Mouse (Mus musculus) mammary gland, adult 2 months (tissue): ENCODE data around the gene Stab1. TPM values are rescaled to one million over a fixed set of nuclear protein-coding genes. Genes with fewer than 3 reads are reported as not detected.

ENCODE experiments used
- polyA plus RNA-seq: library from polyadenylated mRNA; depleted of rRNA; stranded (reverse); fragments of >200 nt; gene quantifications from 2 replicates; pipeline ENCODE4 v1.2.3, GENCODE M21; 2012; ENCODE audit warnings: low replicate concordance; rRNA removed

The Stab1 gene
- polyA plus RNA-seq = 134 and 138 TPM in 2 replicates

DNA sequence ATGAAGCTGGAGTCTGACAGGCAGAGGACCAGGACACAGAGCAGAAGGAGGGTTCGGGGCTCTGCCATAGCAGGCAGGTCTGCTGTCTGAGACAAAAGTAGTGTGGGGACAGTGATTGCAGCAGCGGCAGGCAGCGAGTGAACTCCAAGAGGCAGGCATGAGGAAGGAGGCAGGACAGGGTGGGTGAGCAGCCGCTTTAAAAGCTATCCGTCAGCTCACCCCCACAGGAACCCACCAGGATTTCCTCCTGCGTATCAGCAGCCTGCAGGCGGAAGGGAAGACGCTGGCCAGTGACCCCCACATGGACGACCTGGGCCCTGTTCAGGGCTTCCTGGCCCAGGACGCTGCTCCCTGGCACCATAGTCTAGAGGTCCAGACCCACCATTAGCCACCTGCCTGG is at the start of gene Stab1:
Gene Stab1, minus strand, starts transcription at position 217 of the 400 bp plus-strand sequence.

DNA sequence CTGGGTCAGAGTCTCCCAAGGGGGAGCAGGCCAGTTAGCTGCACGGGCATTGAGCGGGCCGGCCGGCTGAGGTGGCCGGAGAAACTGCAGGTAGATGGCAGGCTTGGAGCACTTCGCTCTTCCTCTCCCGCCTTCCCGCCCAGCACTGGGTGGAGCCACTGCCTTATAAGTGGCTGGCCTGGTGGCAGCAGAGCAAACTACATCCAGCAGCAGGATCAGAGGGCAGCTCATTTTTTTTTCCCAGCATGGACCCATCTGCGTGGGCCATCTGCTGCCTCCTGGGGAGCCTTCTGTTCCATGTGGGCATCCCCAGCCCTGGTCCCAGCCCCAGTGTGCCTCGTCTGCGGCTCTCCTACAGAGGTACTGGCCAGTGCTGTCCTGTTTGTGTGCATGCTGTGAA is 49.2 kb upstream of the Stab1 start, which contains the start of gene Sema3g:
Gene Sema3g, plus strand, starts transcription at position 195 of the 400 bp plus-strand sequence.

DNA sequence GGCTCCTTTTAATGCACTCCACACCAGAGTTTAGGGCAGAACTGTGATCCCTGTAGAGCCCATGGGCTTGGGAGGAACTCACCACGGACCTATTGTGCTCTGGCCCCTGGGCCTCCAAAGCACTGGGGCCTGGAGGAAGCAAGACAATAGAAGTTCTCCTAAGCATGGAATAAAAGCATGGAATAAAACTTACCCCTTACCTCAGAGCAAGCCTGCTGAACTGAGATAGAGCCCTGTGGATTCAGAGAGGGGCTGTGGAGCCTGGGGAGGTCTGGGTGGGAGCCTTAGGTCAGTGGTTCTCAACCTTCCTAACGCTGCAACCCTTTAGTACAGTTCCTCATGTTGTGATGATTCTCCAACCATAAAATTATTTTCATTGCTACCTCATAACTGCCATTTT is 48.4 kb upstream of the Stab1 start, which contains the start of gene Nisch:
Gene Nisch, minus strand, starts transcription at position 101 of the 400 bp plus-strand sequence.

DNA sequence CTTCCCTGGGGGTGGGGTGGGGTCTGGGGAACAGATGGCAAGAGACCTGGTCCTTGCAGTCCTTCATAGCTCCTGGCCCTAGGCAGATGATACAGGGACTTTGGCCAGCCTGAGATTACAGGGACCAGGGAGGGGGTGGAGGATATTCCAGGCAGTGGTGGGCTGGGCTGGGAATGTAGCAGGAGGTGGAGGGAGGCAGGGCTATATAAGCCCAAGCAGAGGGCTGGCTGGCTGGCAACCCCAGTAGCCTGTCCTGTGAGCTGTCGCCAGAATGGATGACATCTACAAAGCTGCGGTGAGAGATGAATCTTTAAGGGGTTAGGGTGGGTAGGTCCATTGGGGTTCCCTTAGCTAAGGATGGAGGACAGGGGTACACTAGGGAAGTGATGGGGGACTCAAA is 39.6 kb upstream of the Stab1 start, which contains the start of gene Tnnc1:
Gene Tnnc1, plus strand, starts transcription at position 229 of the 400 bp plus-strand sequence.

DNA sequence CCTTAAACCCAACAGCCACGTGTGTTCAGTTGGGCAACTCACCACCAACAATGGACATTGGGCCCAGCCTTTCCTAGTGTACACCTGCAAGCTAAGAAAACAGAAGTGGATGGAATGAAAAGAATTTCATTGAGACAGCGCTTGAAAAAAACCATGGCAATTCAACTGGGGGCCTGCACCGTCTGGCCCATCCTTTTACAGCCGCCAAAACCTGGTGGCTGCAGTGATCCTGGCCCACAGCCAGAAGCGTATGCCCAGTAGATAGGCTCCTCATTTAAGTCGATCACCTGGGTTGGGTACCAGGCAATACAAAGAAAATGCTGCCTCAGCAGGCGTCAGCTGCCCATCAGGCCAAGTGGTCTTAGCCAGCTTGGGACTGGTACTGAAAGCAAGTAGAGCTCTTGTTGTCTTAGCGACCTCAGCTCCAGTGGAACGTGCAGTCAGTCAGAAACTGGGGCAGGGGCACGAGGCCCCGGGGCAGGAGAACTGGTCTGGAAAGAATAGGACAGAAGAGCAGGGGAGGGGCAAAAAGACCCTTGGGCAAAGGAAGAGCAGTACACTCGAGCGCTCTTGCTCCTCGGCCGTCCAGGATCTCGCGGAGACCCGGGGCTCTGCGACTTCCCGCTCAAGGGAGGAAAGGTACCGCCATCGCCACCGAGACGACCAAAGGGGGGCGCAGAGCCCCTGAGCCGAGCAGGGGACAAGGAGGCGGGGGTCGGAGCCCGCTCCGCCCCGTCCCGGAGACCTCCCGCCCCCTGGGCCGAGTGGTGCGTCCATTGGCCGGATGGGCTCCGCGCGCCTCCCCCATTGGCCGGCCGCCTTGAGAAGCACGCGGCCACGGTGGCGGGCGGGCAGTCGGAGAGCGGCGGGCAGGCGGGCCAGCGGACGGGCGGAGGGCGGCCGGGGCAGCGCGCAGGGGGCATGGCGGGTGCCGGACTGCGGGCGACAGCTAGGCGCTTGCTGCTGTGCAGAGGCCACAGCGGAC is 37.9 kb downstream of the Stab1 start, which contains the start of gene Nt5dc2:
Gene Nt5dc2, plus strand, starts transcription at position 818 of the 985 bp plus-strand sequence.

DNA sequence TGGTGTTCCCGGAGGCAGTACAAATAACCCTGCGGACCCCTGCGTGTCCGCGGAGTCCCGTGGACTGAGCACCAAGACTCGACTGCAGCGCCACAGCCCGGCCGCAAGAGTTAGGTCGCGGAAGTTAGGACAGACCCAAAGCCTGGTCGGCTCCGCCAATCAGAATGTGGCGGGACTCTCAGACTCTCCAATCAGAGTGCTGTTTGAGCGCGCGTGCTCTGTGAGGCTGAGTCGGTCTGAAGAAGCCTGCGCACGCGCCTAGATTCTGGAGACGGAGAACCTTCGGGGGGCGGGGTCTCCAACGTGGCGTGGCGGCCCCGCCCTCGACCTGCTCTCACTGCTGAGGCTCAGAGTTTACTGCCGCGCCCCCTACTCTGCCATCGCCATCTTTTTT is 39.6 kb downstream of the Stab1 start, which contains the start of gene Smim4:
Gene Smim4, minus strand, starts transcription at position 131 of the 394 bp plus-strand sequence.

Other genes with a start within 250 kb of the Stab1 start
- gene Itih3, start 244.9 kb downstream of the Stab1 start, polyA plus RNA-seq = 0.49 and 1.3 TPM in 2 replicates
- 0.07 and 0.51 TPM in 2 replicates for gene Itih1, start 225.4 kb downstream of the Stab1 start, polyA plus RNA-seq
- gene Nek4, start 217.3 kb downstream of the Stab1 start, polyA plus RNA-seq = 3.9 and 4.2 TPM in 2 replicates
- gene Glt8d1, start 167.2 kb downstream of the Stab1 start, polyA plus RNA-seq = 13.0 and 24.7 TPM in 2 replicates
- gene Spcs1, start 167.0 kb downstream of the Stab1 start, polyA plus RNA-seq = 79.5 and 175 TPM in 2 replicates
- 12.5 and 15.2 TPM in 2 replicates for gene Pbrm1, start 149.5 kb downstream of the Stab1 start, polyA plus RNA-seq
- 10.4 and 25.8 TPM in 2 replicates for gene Gnl3, start 149.5 kb downstream of the Stab1 start, polyA plus RNA-seq
- 66.4 and 72.9 TPM in 2 replicates for gene Smim4, start 39.7 kb downstream of the Stab1 start, polyA plus RNA-seq
- gene Nt5dc2, start 37.6 kb downstream of the Stab1 start, polyA plus RNA-seq = 27.5 and 43.4 TPM in 2 replicates
- gene Tnnc1, start 39.7 kb upstream of the Stab1 start, polyA plus RNA-seq = 2.7 TPM in 1 of 2 replicates, not detected in the other
- gene Nisch, start 48.3 kb upstream of the Stab1 start, polyA plus RNA-seq = 380 and 433 TPM in 2 replicates
- gene Sema3g, start 49.2 kb upstream of the Stab1 start, polyA plus RNA-seq = 8.8 and 12.8 TPM in 2 replicates
- 6.6 and 7.8 TPM in 2 replicates for gene Phf7, start 82.7 kb upstream of the Stab1 start, polyA plus RNA-seq
- 49.3 and 56.2 TPM in 2 replicates for gene Bap1, start 82.8 kb upstream of the Stab1 start, polyA plus RNA-seq
- 0.56 and 1.2 TPM in 2 replicates for gene Dnah1, start 155.3 kb upstream of the Stab1 start, polyA plus RNA-seq
- 10.3 and 16.2 TPM in 2 replicates for gene Capn7, start 168.0 kb upstream of the Stab1 start, polyA plus RNA-seq